Mouse (Mus musculus) liver, embryonic 14.5 days (tissue): ENCODE data around the gene Efcab9.

ENCODE experiments used
- CTCF ChIP-seq: IDR thresholded peaks from 2 replicates; pipeline ENCODE4 v1.5.1; 2016; ENCODE audit warnings: antibody characterized with exemption, low read depth, control low read depth
- EP300 ChIP-seq: IDR thresholded peaks from 2 replicates; pipeline ENCODE4 v1.6.1; 2016; ENCODE audit warnings: antibody characterized with exemption, low read depth

DNA sequence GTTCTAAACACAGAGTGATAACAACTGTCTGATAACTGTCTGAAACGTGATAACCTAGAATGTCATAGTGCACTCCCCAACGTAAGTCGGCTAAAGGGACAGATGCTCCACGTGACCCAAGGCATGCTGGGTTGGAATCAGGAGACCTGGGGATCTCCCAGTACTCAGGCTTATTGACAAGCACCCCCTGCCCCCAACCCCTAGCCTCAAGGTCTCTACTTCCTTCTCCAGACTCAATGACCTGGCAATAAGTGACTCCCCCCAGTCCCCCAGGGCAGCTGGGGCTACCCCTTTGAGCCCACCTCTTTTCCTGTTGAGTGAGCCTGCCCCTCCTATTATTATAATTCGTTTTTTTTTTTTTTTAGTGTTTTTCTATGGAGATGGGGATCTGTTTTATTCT, 30.8 kb upstream of the Efcab9 start:
- TF ChIP-seq CTCF (no peak), EP300 (no peak)
